Mouse (Mus musculus) heart, postnatal 0 days (tissue): ENCODE measurements around the gene Ttll6.

Experiments
- CTCF ChIP-seq: IDR thresholded peaks from 2 replicates; pipeline ENCODE4 v1.5.1; 2016; ENCODE audit warnings: antibody characterized with exemption, control low read depth, low read depth
- EP300 ChIP-seq: IDR thresholded peaks from 2 replicates; pipeline ENCODE4 v1.6.1; 2016; ENCODE audit warnings: antibody characterized with exemption, low read depth

DNA sequence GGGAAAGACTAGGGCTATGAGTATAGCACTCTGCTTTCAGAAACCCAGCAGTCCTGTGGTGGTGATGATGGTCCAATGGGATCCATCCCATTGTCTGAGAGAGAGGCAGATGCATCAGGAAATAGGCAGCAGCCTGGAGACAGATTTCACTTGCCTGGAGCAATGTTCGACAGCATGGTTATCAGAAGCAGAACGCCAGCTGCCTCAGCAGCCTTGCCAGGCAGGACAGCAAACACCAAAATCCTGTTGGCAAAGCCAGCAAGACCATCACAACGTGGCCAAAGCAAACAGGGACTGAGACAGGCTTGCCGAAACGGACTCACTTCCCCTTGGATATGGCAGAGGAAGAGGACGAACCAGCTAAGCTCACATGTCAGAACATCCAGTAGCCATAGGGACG is 35.4 kb downstream of the Ttll6 start:
- TF ChIP-seq CTCF (no peak), EP300 (no peak)
